In genomic region chr4:140015916-140016315, GRCm38 (mm10) we compare ENCODE assay signal across 26 mouse cellular contexts. TPM values are rescaled to one million over a fixed set of nuclear protein-coding genes. Genes with fewer than 3 reads are reported as not detected.
DNase-seq lines count a peak whose midpoint lies in the region; ATAC-seq and TF ChIP-seq lines count a peak whose summit lies in the region.
"Had no signal": no experiment of that assay in that cellular context is flagged by ENCODE, and none has a peak within 500 bp of the region (broad histone marks: within the 10 kb centered on the region; RNA-seq: fewer than 3 reads in every experiment).

No protein-coding gene starts in this region.

- H3K9me3 ChIP-seq in embryonic facial prominence, embryonic 11.5 days (replicated peaks; ENCODE audit: control insufficient read depth, low read length): no peaks in the 10 kb centered on the region
- H3K9me3 ChIP-seq in embryonic facial prominence, embryonic 10.5 days: no peaks in the 10 kb centered on the region
- H3K9me3 ChIP-seq in midbrain, embryonic 12.5 days: no peaks in the 10 kb centered on the region
- H3K9me3 ChIP-seq in midbrain, postnatal 0 days (ENCODE audit: low read length): no peaks in the 10 kb centered on the region
- no peaks in the 10 kb centered on the region for H3K9me3 ChIP-seq in forebrain, embryonic 13.5 days (replicated peaks)
- H3K9me3 ChIP-seq: embryonic facial prominence, embryonic 13.5 days; forebrain, embryonic 10.5 days; forebrain, embryonic 12.5 days; forebrain, embryonic 15.5 days had no signal

- H3K4me2 ChIP-seq in embryonic facial prominence, embryonic 11.5 days (ENCODE audit: low read depth, low read length): no peak overlapping the region
- H3K4me2 ChIP-seq in midbrain, embryonic 12.5 days (replicated peaks): no peak overlapping the region
- no peak overlapping the region for H3K4me2 ChIP-seq in midbrain, postnatal 0 days (ENCODE audit: low read depth, low read length, poor library complexity, severe bottlenecking)
- H3K4me2 ChIP-seq in forebrain, embryonic 13.5 days: no peak overlapping the region
- H3K4me2 ChIP-seq: embryonic facial prominence, embryonic 13.5 days; forebrain, embryonic 12.5 days; forebrain, embryonic 15.5 days had no signal

- no peaks in the 10 kb centered on the region for H3K4me1 ChIP-seq in embryonic facial prominence, embryonic 11.5 days (ENCODE audit: control insufficient read depth, insufficient read depth, low read length)
- H3K4me1 ChIP-seq in embryonic facial prominence, embryonic 10.5 days: peaks cover 19% of the 10 kb centered on the region
- H3K4me1 ChIP-seq in midbrain, embryonic 12.5 days: peaks cover 9% of the 10 kb centered on the region
- peaks cover 1% of the 10 kb centered on the region for H3K4me1 ChIP-seq in midbrain, postnatal 0 days (ENCODE audit: insufficient read depth, low read length)
- peaks cover 9% of the 10 kb centered on the region for H3K4me1 ChIP-seq in forebrain, embryonic 13.5 days

- TF ChIP-seq CTCF in midbrain, postnatal 0 days (IDR thresholded peaks at IDR 0.05): no peak

- no peaks in the 10 kb centered on the region for H3K27me3 ChIP-seq in embryonic facial prominence, embryonic 11.5 days (ENCODE audit: control insufficient read depth, insufficient read depth, low read length)
- no peaks in the 10 kb centered on the region for H3K27me3 ChIP-seq in embryonic facial prominence, embryonic 10.5 days (replicated peaks; ENCODE audit: low read depth, poor library complexity, severe bottlenecking)
- H3K27me3 ChIP-seq in midbrain, embryonic 12.5 days: peaks cover 5% of the 10 kb centered on the region; the same call in 1 of the 2 replicates
- H3K27me3 ChIP-seq in midbrain, postnatal 0 days (ENCODE audit: insufficient read depth, low read length): no peaks in the 10 kb centered on the region; the same call in 1 of the 2 replicates
- 0 out of 2 replicates have a peak, but pooled peaks cover 4% of the 10 kb centered on the region for H3K27me3 ChIP-seq in forebrain, embryonic 13.5 days
- H3K27me3 ChIP-seq: forebrain, embryonic 15.5 days had no signal

- H3K9ac ChIP-seq in embryonic facial prominence, embryonic 11.5 days (replicated peaks; ENCODE audit: low read length): no peak overlapping the region
- H3K9ac ChIP-seq in midbrain, embryonic 12.5 days (replicated peaks): no peak overlapping the region
- H3K9ac ChIP-seq in midbrain, postnatal 0 days (replicated peaks; ENCODE audit: low read length, poor library complexity, severe bottlenecking): no peak overlapping the region
- no peak overlapping the region for H3K9ac ChIP-seq in forebrain, embryonic 13.5 days
- H3K9ac ChIP-seq: embryonic facial prominence, embryonic 13.5 days; forebrain, embryonic 12.5 days; forebrain, embryonic 15.5 days; forebrain, postnatal 0 days had no signal

- no peak overlapping the region for H3K27ac ChIP-seq in embryonic facial prominence, embryonic 11.5 days (replicated peaks; ENCODE audit: low read depth, low read length)
- no peak overlapping the region for H3K27ac ChIP-seq in embryonic facial prominence, embryonic 10.5 days (replicated peaks)
- H3K27ac ChIP-seq in midbrain, embryonic 12.5 days (replicated peaks): peak overlapping the region; percentile 42; the same call in 1 of the 2 replicates
- H3K27ac ChIP-seq in midbrain, postnatal 0 days (ENCODE audit: low read depth, low read length): no peak overlapping the region
- H3K27ac ChIP-seq in forebrain, embryonic 13.5 days: no peak overlapping the region
- H3K27ac ChIP-seq: embryonic facial prominence, embryonic 13.5 days; forebrain, embryonic 10.5 days; forebrain, embryonic 12.5 days; forebrain, embryonic 15.5 days had no signal

- H3K4me3 ChIP-seq in embryonic facial prominence, embryonic 11.5 days (ENCODE audit: low read depth, low read length): no peak overlapping the region
- no peak overlapping the region for H3K4me3 ChIP-seq in embryonic facial prominence, embryonic 10.5 days
- H3K4me3 ChIP-seq in midbrain, embryonic 12.5 days: no peak overlapping the region
- H3K4me3 ChIP-seq in midbrain, postnatal 0 days (ENCODE audit: low read depth, low read length): no peak overlapping the region
- H3K4me3 ChIP-seq in forebrain, embryonic 13.5 days: no peak overlapping the region
- H3K4me3 ChIP-seq: embryonic facial prominence, embryonic 13.5 days; forebrain, embryonic 10.5 days; forebrain, embryonic 12.5 days; forebrain, embryonic 15.5 days had no signal

- 38% methylated on average over 7 of the region's 7 CpGs for WGBS in embryonic facial prominence, embryonic 11.5 days
- 49% methylated on average over 7 of the region's 7 CpGs for WGBS in embryonic facial prominence, embryonic 10.5 days
- 75% methylated on average over 7 of the region's 7 CpGs for WGBS in midbrain, embryonic 12.5 days
- WGBS in midbrain, postnatal 0 days: 65% methylated on average over 7 of the region's 7 CpGs
- WGBS in forebrain, embryonic 13.5 days: 70% methylated on average over 7 of the region's 7 CpGs

- no peak for ATAC-seq in embryonic facial prominence, embryonic 11.5 days (replicated peaks; ENCODE audit: insufficient number of reproducible peaks, low FRiP score, low TSS enrichment, low read depth)
- ATAC-seq in midbrain, embryonic 12.5 days (ENCODE audit: low FRiP score, low read depth): no peak
- no peak for ATAC-seq in midbrain, postnatal 0 days (ENCODE audit: low FRiP score)
- ATAC-seq in forebrain, embryonic 13.5 days: no peak
- ATAC-seq: activated CD4-positive, CD25-positive, alpha-beta regulatory T cell, adult 4 months; CD4-positive, CD25-positive, alpha-beta regulatory T cell, adult 4 months; forebrain, embryonic 15.5 days; forebrain, postnatal 0 days; Patski had no signal

- no peaks in the 10 kb centered on the region for H3K36me3 ChIP-seq in embryonic facial prominence, embryonic 11.5 days (replicated peaks; ENCODE audit: control insufficient read depth, insufficient read depth, low read depth, low read length)
- no peaks in the 10 kb centered on the region for H3K36me3 ChIP-seq in embryonic facial prominence, embryonic 10.5 days (replicated peaks)
- H3K36me3 ChIP-seq in midbrain, embryonic 12.5 days: no peaks in the 10 kb centered on the region
- no peaks in the 10 kb centered on the region for H3K36me3 ChIP-seq in midbrain, postnatal 0 days (ENCODE audit: insufficient read depth, low read length)
- H3K36me3 ChIP-seq in forebrain, embryonic 13.5 days (ENCODE audit: poor library complexity, severe bottlenecking): no peaks in the 10 kb centered on the region
- H3K36me3 ChIP-seq: embryonic facial prominence, embryonic 13.5 days; forebrain, embryonic 10.5 days; forebrain, embryonic 12.5 days; forebrain, embryonic 15.5 days; G1E had no signal

- DNase-seq in embryonic facial prominence, embryonic 11.5 days (ENCODE audit: low spot score): peak; percentile 52
- no peak for DNase-seq in embryonic facial prominence, embryonic 10.5 days (ENCODE audit: low spot score)
- DNase-seq in midbrain, postnatal 0 days (ENCODE audit: low spot score): no peak
- DNase-seq: adrenal gland, adult 8-10 months; adrenal gland, postnatal 14 days; adrenal gland, postnatal 36 days; B cell, adult 2 months; cerebellum, adult 11-12 months; cerebellum, adult 8-10 months; cerebellum, adult 9-11 months; cerebellum, postnatal 14 days; cerebellum, postnatal 36 days; embryo, embryonic 11 days; forebrain, postnatal 0 days had no signal

RNA-seq across cellular contexts. Expression of gene Klhdc7a, which starts 48.1 kb away (rescaled TPM):
- polyA plus RNA-seq in embryonic facial prominence, embryonic 11.5 days (2014; fragmentation: Nextera tagmentation; extraction: Ambion mirVana): 0.08 and 0.10 TPM in 2 replicates
- polyA plus RNA-seq in embryonic facial prominence, embryonic 10.5 days (2016; fragmentation: Nextera tagmentation; extraction: Ambion mirVana): 0.34 TPM in 2 replicates
- 0.28 and 0.41 TPM in 2 replicates for polyA plus RNA-seq in midbrain, embryonic 12.5 days (2016; fragmentation: Nextera tagmentation; extraction: Ambion mirVana)
- 1.1 and 1.4 TPM in 2 replicates for total RNA-seq in midbrain, postnatal 0 days (2014; rRNA removed)
- polyA plus RNA-seq in midbrain, postnatal 0 days (2015; fragmentation: Nextera tagmentation; extraction: Ambion mirVana): 0.25 and 0.36 TPM in 2 replicates
- 0.33 and 0.34 TPM in 2 replicates for polyA plus RNA-seq in forebrain, embryonic 13.5 days (2015; fragmentation: Nextera tagmentation; extraction: Ambion mirVana)
- total RNA-seq: CH12.LX; common myeloid progenitor, adult 5-6 weeks had no signal
- polyA plus RNA-seq: activated CD4-positive, CD25-positive, alpha-beta regulatory T cell, adult 4 months; G1E had no signal
